Mouse (Mus musculus) adrenal gland (tissue): Measurements from ENCODE around the gene Grik4.

Source experiments
- intact Hi-C: fragments of 180-260 bp; cut with DNase I; formaldehyde crosslinking; loops from one replicate; pipeline ENCODE4 v1.15.1; 2025

Gene Grik4

GRCm38 (mm10) chr9:42908657-42909313 is 35.5 kb downstream of the Grik4 start:
- intact Hi-C loops = no loop called here

GRCm38 (mm10) chr9:42906995-42907394 is 37.3 kb downstream of the Grik4 start:
- intact Hi-C loops = no loop called here

- intact Hi-C loops = no loop called here
Observed at GRCm38 (mm10) chr9:42898091-42898591, 46.2 kb downstream of the Grik4 start.

- intact Hi-C loops = no loop called here
Observed at GRCm38 (mm10) chr9:42897361-42898051, 46.8 kb downstream of the Grik4 start.

- intact Hi-C loops = no loop called here
Observed at GRCm38 (mm10) chr9:42896421-42897210, 47.7 kb downstream of the Grik4 start.

GRCm38 (mm10) chr9:42892765-42893164 is 51.5 kb downstream of the Grik4 start:
- intact Hi-C loops = no loop called here

- intact Hi-C loops = no loop called here
Observed at GRCm38 (mm10) chr9:42887930-42888329, 56.4 kb downstream of the Grik4 start.

- intact Hi-C loops = no loop called here
Observed at GRCm38 (mm10) chr9:42886112-42886766, 58.1 kb downstream of the Grik4 start.

- intact Hi-C loops = no loop called here
Observed at GRCm38 (mm10) chr9:42885566-42885965, 58.7 kb downstream of the Grik4 start.

GRCm38 (mm10) chr9:42885123-42885522 is 59.2 kb downstream of the Grik4 start:
- intact Hi-C loops = no loop called here

- intact Hi-C loops = no loop called here
Observed at GRCm38 (mm10) chr9:42883006-42883759, 61.1 kb downstream of the Grik4 start.

GRCm38 (mm10) chr9:42882313-42882712 is 62.0 kb downstream of the Grik4 start:
- intact Hi-C loops = no loop called here

GRCm38 (mm10) chr9:42881040-42881439 is 63.3 kb downstream of the Grik4 start:
- intact Hi-C loops = no loop called here

GRCm38 (mm10) chr9:42878401-42878800 is 65.9 kb downstream of the Grik4 start:
- intact Hi-C loops = no loop called here

GRCm38 (mm10) chr9:42872885-42873284 is 71.4 kb downstream of the Grik4 start:
- intact Hi-C loops = no loop called here

- intact Hi-C loops = no loop called here
Observed at GRCm38 (mm10) chr9:42871681-42872080, 72.6 kb downstream of the Grik4 start.

- intact Hi-C loops = no loop called here
Observed at GRCm38 (mm10) chr9:42870257-42870656, 74.0 kb downstream of the Grik4 start.

- intact Hi-C loops = no loop called here
Observed at GRCm38 (mm10) chr9:42868508-42868907, 75.8 kb downstream of the Grik4 start.

- intact Hi-C loops = no loop called here
Observed at GRCm38 (mm10) chr9:42866650-42867049, 77.6 kb downstream of the Grik4 start.

- intact Hi-C loops = no loop called here
Observed at GRCm38 (mm10) chr9:42865036-42865829, 79.1 kb downstream of the Grik4 start.
